ENCODE assay signal across 9 mouse cellular contexts in the genomic region with DNA sequence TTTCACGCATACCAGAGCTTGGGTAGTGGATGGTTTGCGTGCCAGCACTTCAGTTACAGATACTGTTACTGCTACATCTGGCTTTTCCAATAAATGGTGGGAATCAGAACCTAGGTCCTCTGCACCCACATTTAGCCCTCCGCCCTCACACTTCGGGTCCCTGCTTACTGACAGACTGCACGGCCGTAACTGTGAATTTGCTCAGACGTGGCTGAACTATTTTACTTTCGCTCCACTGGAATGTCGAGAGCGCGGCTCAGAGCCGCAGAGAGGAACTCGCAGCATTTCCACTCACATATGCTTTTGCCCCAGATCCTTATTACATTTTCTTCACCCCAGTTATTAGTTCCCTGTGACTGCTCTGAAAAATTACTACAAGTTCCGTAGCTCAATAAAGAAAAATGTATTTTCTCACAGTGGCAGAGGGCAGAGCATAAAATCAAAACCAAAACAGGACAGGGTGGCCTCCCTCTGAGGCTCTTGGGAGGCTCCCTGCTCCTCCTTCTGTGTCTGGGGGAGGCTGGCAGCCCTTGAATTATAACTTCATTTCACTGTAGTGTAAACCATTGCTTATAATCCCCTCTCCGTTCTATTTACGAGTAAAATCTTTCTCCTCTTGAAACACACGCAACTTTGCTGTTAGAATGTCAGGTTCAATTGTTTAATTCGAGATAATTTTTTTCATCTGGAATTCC.
DNase-seq lines count a peak whose midpoint lies in the region; ATAC-seq lines count a peak whose summit lies in the region.
"Had no signal": no experiment of that assay in that cellular context is flagged by ENCODE, and none has a peak within 500 bp of the region (broad histone marks: within the 10 kb centered on the region; RNA-seq: fewer than 3 reads in every experiment).

No protein-coding gene starts in this region.

- no peak overlapping the region for H3K4me3 ChIP-seq in hindbrain, embryonic 15.5 days
- H3K4me3 ChIP-seq in hindbrain, embryonic 13.5 days = no peak overlapping the region
- peak overlapping the region; percentile 13 for H3K4me3 ChIP-seq in embryonic facial prominence, embryonic 14.5 days (ENCODE audit: low read depth, low read length)
- no peak overlapping the region for H3K4me3 ChIP-seq in forebrain, embryonic 12.5 days (replicated peaks)
- H3K4me3 ChIP-seq: liver, embryonic 15.5 days had no signal

- no peak for ATAC-seq in hindbrain, embryonic 15.5 days (ENCODE audit: low FRiP score, low read depth)
- ATAC-seq in hindbrain, embryonic 13.5 days (ENCODE audit: low FRiP score) = no peak
- peak; percentile 30; the same call in 1 of the 2 replicates for ATAC-seq in embryonic facial prominence, embryonic 14.5 days (ENCODE audit: low read depth)
- 0 out of 2 replicates have a peak, but pooled peaks have one; percentile 17 for ATAC-seq in monocyte, adult 5-6 weeks (replicated peaks; ENCODE audit: insufficient number of reproducible peaks, low FRiP score, low TSS enrichment, poor library complexity, severe bottlenecking)
- no peak for ATAC-seq in forebrain, embryonic 12.5 days (ENCODE audit: low FRiP score)

- peak; percentile 41 for DNase-seq in embryonic facial prominence, embryonic 14.5 days (ENCODE audit: low spot score)
- peak; percentile 2 for DNase-seq in kidney, postnatal 14 days
- DNase-seq in left cerebral cortex, postnatal 4 days = no peak
- DNase-seq in thymus, postnatal 4 days = no peak

- no peak overlapping the region for H3K27ac ChIP-seq in hindbrain, embryonic 15.5 days (replicated peaks)
- H3K27ac ChIP-seq in hindbrain, embryonic 13.5 days = no peak overlapping the region
- no peak overlapping the region for H3K27ac ChIP-seq in embryonic facial prominence, embryonic 14.5 days (replicated peaks; ENCODE audit: low read depth, low read length)
- H3K27ac ChIP-seq in forebrain, embryonic 12.5 days = no peak overlapping the region
- H3K27ac ChIP-seq: liver, embryonic 15.5 days had no signal

- H3K4me1 ChIP-seq in hindbrain, embryonic 15.5 days (replicated peaks) = no peaks in the 10 kb centered on the region
- no peaks in the 10 kb centered on the region for H3K4me1 ChIP-seq in hindbrain, embryonic 13.5 days (replicated peaks)
- no peaks in the 10 kb centered on the region for H3K4me1 ChIP-seq in embryonic facial prominence, embryonic 14.5 days (ENCODE audit: control insufficient read depth, insufficient read depth, low read length)
- no peaks in the 10 kb centered on the region for H3K4me1 ChIP-seq in forebrain, embryonic 12.5 days
- H3K4me1 ChIP-seq: liver, embryonic 15.5 days had no signal

- no peaks in the 10 kb centered on the region for H3K9me3 ChIP-seq in hindbrain, embryonic 15.5 days
- no peaks in the 10 kb centered on the region for H3K9me3 ChIP-seq in hindbrain, embryonic 13.5 days
- no peaks in the 10 kb centered on the region for H3K9me3 ChIP-seq in embryonic facial prominence, embryonic 14.5 days (ENCODE audit: control insufficient read depth, low read length)
- no peaks in the 10 kb centered on the region for H3K9me3 ChIP-seq in forebrain, embryonic 12.5 days
- H3K9me3 ChIP-seq: liver, embryonic 15.5 days had no signal

- H3K9ac ChIP-seq in hindbrain, embryonic 15.5 days = no peak overlapping the region
- no peak overlapping the region for H3K9ac ChIP-seq in hindbrain, embryonic 13.5 days
- H3K9ac ChIP-seq in embryonic facial prominence, embryonic 14.5 days (ENCODE audit: low read depth, low read length) = no peak overlapping the region
- H3K9ac ChIP-seq in forebrain, embryonic 12.5 days = no peak overlapping the region
- H3K9ac ChIP-seq: liver, embryonic 15.5 days had no signal

- no peaks in the 10 kb centered on the region for H3K27me3 ChIP-seq in hindbrain, embryonic 15.5 days
- no peaks in the 10 kb centered on the region for H3K27me3 ChIP-seq in hindbrain, embryonic 13.5 days
- no peaks in the 10 kb centered on the region for H3K27me3 ChIP-seq in embryonic facial prominence, embryonic 14.5 days (replicated peaks; ENCODE audit: control insufficient read depth, insufficient read depth, low read length)
- H3K27me3 ChIP-seq in forebrain, embryonic 12.5 days = no peaks in the 10 kb centered on the region
- H3K27me3 ChIP-seq: liver, embryonic 15.5 days had no signal

- WGBS in hindbrain, embryonic 15.5 days = 74% methylated on average over 18 of the region's 18 CpGs
- WGBS in hindbrain, embryonic 13.5 days = 67% methylated on average over 18 of the region's 18 CpGs
- 52% methylated on average over 18 of the region's 18 CpGs for WGBS in embryonic facial prominence, embryonic 14.5 days
- 78% methylated on average over 18 of the region's 18 CpGs for WGBS in forebrain, embryonic 12.5 days

- no peaks in the 10 kb centered on the region for H3K36me3 ChIP-seq in hindbrain, embryonic 15.5 days
- no peaks in the 10 kb centered on the region for H3K36me3 ChIP-seq in hindbrain, embryonic 13.5 days
- no peaks in the 10 kb centered on the region for H3K36me3 ChIP-seq in embryonic facial prominence, embryonic 14.5 days (ENCODE audit: control insufficient read depth, insufficient read depth, low read length)
- no peaks in the 10 kb centered on the region for H3K36me3 ChIP-seq in forebrain, embryonic 12.5 days (replicated peaks)
- H3K36me3 ChIP-seq: liver, embryonic 15.5 days had no signal

- H3K4me2 ChIP-seq in hindbrain, embryonic 15.5 days = peak overlapping the region; percentile 13; the same call in 1 of the 2 replicates
- no peak overlapping the region for H3K4me2 ChIP-seq in hindbrain, embryonic 13.5 days
- H3K4me2 ChIP-seq in embryonic facial prominence, embryonic 14.5 days (ENCODE audit: low read depth, low read length) = peak overlapping the region; percentile 40
- no peak overlapping the region for H3K4me2 ChIP-seq in forebrain, embryonic 12.5 days
- H3K4me2 ChIP-seq: liver, embryonic 15.5 days had no signal

- intact Hi-C loops in left cerebral cortex, postnatal 4 days (cut with DNase I) = no loop called here

Comparison
In these comparisons a context has a peak if more than half of its experiments do, and no peak if none do; other contexts are left out.
1. H3K4me2 ChIP-seq: peak in hindbrain, embryonic 15.5 days (single experiment) and embryonic facial prominence, embryonic 14.5 days (single experiment); none in hindbrain, embryonic 13.5 days (single experiment) and forebrain, embryonic 12.5 days (single experiment).
2. ATAC-seq: peak in embryonic facial prominence, embryonic 14.5 days (single experiment) and monocyte, adult 5-6 weeks (single experiment); none in hindbrain, embryonic 15.5 days (single experiment), hindbrain, embryonic 13.5 days (single experiment) and forebrain, embryonic 12.5 days (single experiment).
3. DNase-seq: peak in embryonic facial prominence, embryonic 14.5 days (single experiment) and kidney, postnatal 14 days (single experiment); none in left cerebral cortex, postnatal 4 days (single experiment) and thymus, postnatal 4 days (single experiment).